Mouse (Mus musculus) testis, adult 2 months (tissue): ENCODE measurements around the gene Otud4.

Experiments
- CTCF ChIP-seq: fragments of 200-500 bp; IDR thresholded peaks from 2 replicates; pipeline ENCODE4 v1.5.1; 2012; ENCODE audit warnings: low read depth, mild to moderate bottlenecking, inconsistent platforms, low read length, moderate library complexity; ENCODE audit not compliant: control insufficient read depth, insufficient read depth, insufficient replicate concordance
- POLR2A ChIP-seq: fragments of 200-500 bp; IDR thresholded peaks from 2 replicates; pipeline ENCODE4 v1.6.1; 2012; ENCODE audit warnings: low read depth, mild to moderate bottlenecking, inconsistent platforms, low read length, moderate library complexity; ENCODE audit not compliant: control insufficient read depth

DNA sequence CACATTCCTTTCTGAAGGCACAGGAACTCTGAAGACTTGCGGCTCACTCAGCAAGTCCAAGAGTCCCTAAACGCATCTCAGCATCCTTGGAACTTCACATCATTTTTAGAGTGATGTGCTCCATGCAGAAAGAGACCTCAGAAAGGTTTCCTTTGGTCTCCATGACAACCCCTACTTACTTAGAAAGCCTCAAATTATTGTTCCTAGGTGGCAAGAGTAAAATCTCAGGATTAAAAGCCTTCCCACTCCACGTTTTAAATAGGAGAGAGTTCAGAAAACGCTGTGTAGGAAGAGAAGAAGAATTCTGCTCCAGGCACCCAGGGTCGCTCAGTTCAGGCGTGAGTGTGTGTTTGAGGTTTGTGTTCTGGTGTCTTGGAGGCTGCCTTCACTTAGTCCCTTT is 27.1 kb upstream of the Otud4 start:
- TF ChIP-seq POLR2A (no peak), CTCF (no peak)
